Mouse (Mus musculus) hematopoietic stem cell, adult 5-6 weeks (primary cell): ENCODE data around the gene Usp10. TPM values are rescaled to one million over a fixed set of nuclear protein-coding genes. Genes with fewer than 3 reads are reported as not detected.

Experiments used
- ATAC-seq, 2 experiments: fragments of 125-278 bp in 1 of 2; replicated peaks in 1 of 2; 2 replicates each; pipeline ENCODE4 v1.8.0; 2016 to 2017; ENCODE audit warnings: inconsistent platforms in 2 of 2, mild to moderate bottlenecking in 2 of 2, moderate number of reproducible peaks in 2 of 2, low read depth in 1 of 2, moderate TSS enrichment in 1 of 2; ENCODE audit not compliant: low FRiP score in 2 of 2, poor library complexity in 2 of 2, severe bottlenecking in 2 of 2, insufficient read depth in 1 of 2, low TSS enrichment in 1 of 2
- total RNA-seq: library from RNA; stranded (forward); fragments of 172-1452, 232-1000 nt; gene quantifications from 2 replicates; pipeline ENCODE4 v1.2.3, GENCODE M21; 2017

Usp10 gene
- total RNA-seq, 1 experiment from 2014 or later, result 41.0 TPM

GRCm38 (mm10) chr8:119911258-119911962, 1.2 kb downstream of the Usp10 start:
- no peak for ATAC-seq

- no peak for ATAC-seq
These were observed 2.5 kb downstream of the Usp10 start for GRCm38 (mm10) chr8:119912643-119913042.

GRCm38 (mm10) chr8:119913181-119913580, 3.0 kb downstream of the Usp10 start:
- no peak for ATAC-seq

GRCm38 (mm10) chr8:119914161-119914560, 4.0 kb downstream of the Usp10 start:
- peak; percentile 44 to 45; a peak in 1 of 4 replicates for ATAC-seq

- no peak for ATAC-seq
These were observed 5.1 kb downstream of the Usp10 start for GRCm38 (mm10) chr8:119915298-119915697.

GRCm38 (mm10) chr8:119916237-119916892, 6.2 kb downstream of the Usp10 start:
- no peak for ATAC-seq

GRCm38 (mm10) chr8:119917415-119917814, 7.3 kb downstream of the Usp10 start:
- ATAC-seq, result no peak

GRCm38 (mm10) chr8:119918155-119918567, 8.0 kb downstream of the Usp10 start:
- ATAC-seq, result peak in 1 of 2 experiments; percentile 35; a peak in 1 of 4 replicates

- ATAC-seq, result no peak
These were observed 13.1 kb downstream of the Usp10 start for GRCm38 (mm10) chr8:119923259-119923658.

- no peak for ATAC-seq
These were observed 15.3 kb downstream of the Usp10 start for GRCm38 (mm10) chr8:119925428-119925827.

GRCm38 (mm10) chr8:119926474-119926873, 16.3 kb downstream of the Usp10 start:
- ATAC-seq, result peak; percentile 81 to 85

- ATAC-seq, result peak; percentile 36 to 60; a peak in 1 of 4 replicates
These were observed 17.4 kb downstream of the Usp10 start for GRCm38 (mm10) chr8:119927422-119928092.

GRCm38 (mm10) chr8:119931317-119931716, 21.2 kb downstream of the Usp10 start:
- no peak for ATAC-seq

- no peak for ATAC-seq
These were observed 23.5 kb downstream of the Usp10 start for GRCm38 (mm10) chr8:119933681-119934080.

GRCm38 (mm10) chr8:119935541-119935940, 25.4 kb downstream of the Usp10 start:
- peak; percentile 61 to 72 for ATAC-seq

GRCm38 (mm10) chr8:119938481-119938880, 28.3 kb downstream of the Usp10 start:
- no peak for ATAC-seq

- no peak for ATAC-seq
These were observed 29.2 kb downstream of the Usp10 start for GRCm38 (mm10) chr8:119939336-119939735.

- no peak for ATAC-seq
These were observed 31.3 kb downstream of the Usp10 start for GRCm38 (mm10) chr8:119941471-119941870.
